Comparison of ENCODE assay signal across 8 mouse cellular contexts in genomic region chr19:24958531-24958930, GRCm38 (mm10). TPM values are rescaled to one million over a fixed set of nuclear protein-coding genes. Genes with fewer than 3 reads are reported as not detected.
DNase-seq lines count a peak whose midpoint lies in the region; ATAC-seq and TF ChIP-seq lines count a peak whose summit lies in the region.
"Had no signal": no experiment of that assay in that cellular context is flagged by ENCODE, and none has a peak within 500 bp of the region (broad histone marks: within the 10 kb centered on the region; RNA-seq: fewer than 3 reads in every experiment).

No protein-coding gene starts in this region.

- 31% methylated on average over 3 of the region's 3 CpGs for WGBS in lung, embryonic 14.5 days
- WGBS in intestine, embryonic 15.5 days = 38% methylated on average over 3 of the region's 3 CpGs
- 42% methylated on average over 3 of the region's 3 CpGs for WGBS in forebrain, embryonic 10.5 days

- peaks cover 0 to 28% of the 10 kb centered on the region in 2 experiments; a peak in 2 of 4 replicates for H3K4me1 ChIP-seq in CH12.LX (ENCODE audit: control insufficient read depth in 1 of 2, insufficient read depth in 2 of 2)
- no peaks in the 10 kb centered on the region for H3K4me1 ChIP-seq in lung, embryonic 14.5 days (ENCODE audit: insufficient read depth)
- peaks cover 3% of the 10 kb centered on the region; the same call in 1 of the 2 replicates for H3K4me1 ChIP-seq in intestine, embryonic 15.5 days (replicated peaks)
- H3K4me1 ChIP-seq in forebrain, embryonic 10.5 days = peaks cover 12% of the 10 kb centered on the region

- peak; percentile 72 for DNase-seq in kidney, adult 9 months
- no peak for DNase-seq in kidney, adult 8-10 months
- DNase-seq in CH12.LX (ENCODE audit: extremely low read depth) = peak; percentile 73
- peak; percentile 91 for DNase-seq in NIH3T3 (ENCODE audit: low read depth)
- peak; percentile 91 for DNase-seq in lung, embryonic 14.5 days
- no peak for DNase-seq in forebrain, embryonic 10.5 days (ENCODE audit: extremely low spot score, low spot score)

- no peak overlapping the region for H3K9ac ChIP-seq in CH12.LX (ENCODE audit: insufficient read depth, low read depth)
- no peak overlapping the region for H3K9ac ChIP-seq in lung, embryonic 14.5 days
- no peak overlapping the region for H3K9ac ChIP-seq in intestine, embryonic 15.5 days

- no peaks in the 10 kb centered on the region for H3K9me3 ChIP-seq in CH12.LX (replicated peaks; ENCODE audit: low read length)
- H3K9me3 ChIP-seq in lung, embryonic 14.5 days (ENCODE audit: low read depth, low read length) = no peaks in the 10 kb centered on the region
- H3K9me3 ChIP-seq in intestine, embryonic 15.5 days = no peaks in the 10 kb centered on the region
- H3K9me3 ChIP-seq in forebrain, embryonic 10.5 days = no peaks in the 10 kb centered on the region

- no peaks in the 10 kb centered on the region for H3K27me3 ChIP-seq in CH12.LX (replicated peaks)
- no peaks in the 10 kb centered on the region for H3K27me3 ChIP-seq in lung, embryonic 14.5 days (ENCODE audit: insufficient read depth, low read length)
- no peaks in the 10 kb centered on the region for H3K27me3 ChIP-seq in intestine, embryonic 15.5 days (replicated peaks)
- no peaks in the 10 kb centered on the region for H3K27me3 ChIP-seq in forebrain, embryonic 10.5 days (ENCODE audit: poor library complexity, severe bottlenecking)

- H3K4me3 ChIP-seq in CH12.LX (replicated peaks in 1 of 3; ENCODE audit: low read depth in 2 of 3, low read length in 2 of 3, poor library complexity in 1 of 3) = no peak overlapping the region
- no peak overlapping the region for H3K4me3 ChIP-seq in lung, embryonic 14.5 days (ENCODE audit: low read depth, low read length)
- H3K4me3 ChIP-seq in intestine, embryonic 15.5 days (replicated peaks) = no peak overlapping the region
- H3K4me3 ChIP-seq in forebrain, embryonic 10.5 days = no peak overlapping the region
- H3K4me3 ChIP-seq: erythroblast, embryonic 14.5 days had no signal

- in situ Hi-C loops in CH12.LX (cut with MboI; ENCODE audit: low pct_ligation_motif_present, low pct_unique_long_range_greater_than_20kb, low sequenced_read_pairs) = loop anchor here (10.0 kb wide), 1 partner anchor 376 kb away; no protein-coding TSS in a partner anchor

- no peak for ATAC-seq in lung, embryonic 14.5 days (ENCODE audit: insufficient read depth)
- ATAC-seq in intestine, embryonic 15.5 days = no peak

- TF ChIP-seq POLR2A in CH12.LX (IDR thresholded peaks at IDR 0.05; ENCODE audit: low read depth, low read length) = no peak

- dilution Hi-C loops in CH12.LX (cut with MboI; ENCODE audit: extremely low pct_ligation_motif_present, extremely low pct_unique_long_range_greater_than_20kb, low sequenced_read_pairs) = no loop called here

- H3K27ac ChIP-seq in CH12.LX (ENCODE audit: insufficient read depth, low read depth) = no peak overlapping the region
- H3K27ac ChIP-seq in lung, embryonic 14.5 days (ENCODE audit: low read depth) = no peak overlapping the region
- no peak overlapping the region for H3K27ac ChIP-seq in intestine, embryonic 15.5 days
- no peak overlapping the region for H3K27ac ChIP-seq in forebrain, embryonic 10.5 days

- H3K79me2 ChIP-seq in CH12.LX (replicated peaks; ENCODE audit: control insufficient read depth, extremely low read depth, insufficient read depth, poor library complexity, severe bottlenecking) = peaks cover 12% of the 10 kb centered on the region; the same call in 1 of the 2 replicates

- peak; percentile 92 for TF ChIP-seq RAD21 in CH12.LX (IDR thresholded peaks at IDR 0.05; ENCODE audit: low read depth, low read length)

- no peak overlapping the region for H3K4me2 ChIP-seq in CH12.LX (ENCODE audit: insufficient read depth, low read depth, poor library complexity, severe bottlenecking)
- H3K4me2 ChIP-seq in lung, embryonic 14.5 days = no peak overlapping the region
- H3K4me2 ChIP-seq in intestine, embryonic 15.5 days (replicated peaks) = no peak overlapping the region

- peak in 1 of 2 experiments; percentile 82; a peak in 3 of 4 replicates for TF ChIP-seq CTCF in CH12.LX (conservative IDR thresholded peaks at IDR 0.05 in 1 of 2, IDR thresholded peaks at IDR 0.05 in 1 of 2; ENCODE audit: low read depth in 2 of 2, low read length in 2 of 2)
- peak; percentile 66 for TF ChIP-seq CTCF in lung, embryonic 14.5 days (IDR thresholded peaks at IDR 0.05; ENCODE audit: low read depth)

- TF ChIP-seq EP300 in CH12.LX (IDR thresholded peaks at IDR 0.05; ENCODE audit: low read length) = no peak

- H3K36me3 ChIP-seq in CH12.LX (replicated peaks in 1 of 2; ENCODE audit: control insufficient read depth in 1 of 2, insufficient read depth in 1 of 2, low read length in 1 of 2) = peaks cover 11 to 23% of the 10 kb centered on the region in 2 experiments
- peaks cover 17% of the 10 kb centered on the region for H3K36me3 ChIP-seq in lung, embryonic 14.5 days (ENCODE audit: insufficient read depth)
- H3K36me3 ChIP-seq in intestine, embryonic 15.5 days = peaks cover 4% of the 10 kb centered on the region; the same call in 1 of the 2 replicates
- H3K36me3 ChIP-seq in forebrain, embryonic 10.5 days (replicated peaks) = peaks cover 39% of the 10 kb centered on the region

TF ChIP-seq in CH12.LX, 34 proteins besides CTCF, POLR2A, EP300 and RAD21:
- TF ChIP-seq CHD1 (IDR thresholded peaks at IDR 0.05; ENCODE audit: low read depth, low read length) (no peak), SMC3 (IDR thresholded peaks at IDR 0.05; ENCODE audit: low read depth, low read length) (peak; percentile 79), POLR2AphosphoS2 (IDR thresholded peaks at IDR 0.05; ENCODE audit: low read depth, low read length) (no peak), MEF2A (IDR thresholded peaks at IDR 0.05; ENCODE audit: borderline replicate concordance, low read depth, low read length) (no peak), MYC (IDR thresholded peaks at IDR 0.05; ENCODE audit: low read depth, low read length) (no peak), MAFK (IDR thresholded peaks at IDR 0.05; ENCODE audit: insufficient replicate concordance, low read length) (no peak), ETS1 (conservative IDR thresholded peaks at IDR 0.05; ENCODE audit: low read depth, low read length) (no peak), USF1 (IDR thresholded peaks at IDR 0.05; ENCODE audit: low read depth, low read length) (no peak), ZC3H11A (IDR thresholded peaks at IDR 0.05; ENCODE audit: low read depth, low read length) (peak; percentile 65), ZNF384 (IDR thresholded peaks at IDR 0.05; ENCODE audit: low read depth, low read length) (0 out of 2 replicates have a peak, but pooled peaks have one; percentile 14)
TF ChIP-seq in CH12.LX: peak in this region for 3.

RNA-seq across cellular contexts. Expression of gene Cbwd1, which starts 2.9 kb away (rescaled TPM):
- total RNA-seq in CH12.LX (2012; rRNA removed) (21.6 and 27.2 TPM in 2 replicates), CH12.LX (2014; rRNA removed) (50.9 and 59.5 TPM in 2 replicates)
- 26.3 and 29.5 TPM in 2 replicates for polyA plus RNA-seq in CH12.LX (2012; ENCODE audit: insufficient read length, low read depth)
- polyA plus RNA-seq in lung, embryonic 14.5 days (2014; fragmentation: Nextera tagmentation; extraction: Ambion mirVana) = 20.0 and 21.5 TPM in 2 replicates
- 16.2 and 18.8 TPM in 2 replicates for polyA plus RNA-seq in intestine, embryonic 15.5 days (2015; fragmentation: Nextera tagmentation; extraction: Ambion mirVana)
- 22.1 and 22.3 TPM in 2 replicates for polyA plus RNA-seq in forebrain, embryonic 10.5 days (2016; fragmentation: Nextera tagmentation; extraction: Ambion mirVana)

RNA-seq across cellular contexts. Expression of gene Dock8, which starts 40.8 kb away (rescaled TPM):
- total RNA-seq in CH12.LX (2012; rRNA removed) = 22.4 and 26.4 TPM in 2 replicates
- total RNA-seq in CH12.LX (2014; rRNA removed) = 9.8 and 13.6 TPM in 2 replicates
- 33.9 and 37.5 TPM in 2 replicates for polyA plus RNA-seq in CH12.LX (2012; ENCODE audit: insufficient read length, low read depth)
- 3.4 and 4.4 TPM in 2 replicates for polyA plus RNA-seq in lung, embryonic 14.5 days (2014; fragmentation: Nextera tagmentation; extraction: Ambion mirVana)
- 5.0 TPM in 2 replicates for polyA plus RNA-seq in intestine, embryonic 15.5 days (2015; fragmentation: Nextera tagmentation; extraction: Ambion mirVana)
- 0.87 and 1.3 TPM in 2 replicates for polyA plus RNA-seq in forebrain, embryonic 10.5 days (2016; fragmentation: Nextera tagmentation; extraction: Ambion mirVana)

RNA-seq across cellular contexts. Expression of gene Foxd4, which starts 57.5 kb away (rescaled TPM):
- total RNA-seq in CH12.LX (2012; rRNA removed) = not detected in 2 replicates
- not detected in 2 replicates for total RNA-seq in CH12.LX (2014; rRNA removed)
- polyA plus RNA-seq in CH12.LX (2012; ENCODE audit: insufficient read length, low read depth) = not detected in 2 replicates
- polyA plus RNA-seq in lung, embryonic 14.5 days (2014; fragmentation: Nextera tagmentation; extraction: Ambion mirVana) = not detected in 2 replicates
- not detected in 2 replicates for polyA plus RNA-seq in intestine, embryonic 15.5 days (2015; fragmentation: Nextera tagmentation; extraction: Ambion mirVana)
- not detected in 2 replicates for polyA plus RNA-seq in forebrain, embryonic 10.5 days (2016; fragmentation: Nextera tagmentation; extraction: Ambion mirVana)
- polyA plus RNA-seq: erythroblast, embryonic 14.5 days had no signal

Comparison
In these comparisons a context has a peak if more than half of its experiments do, and no peak if none do; other contexts are left out.
1. DNase-seq: peak in kidney, adult 9 months (single experiment), CH12.LX (single experiment), NIH3T3 (single experiment) and lung, embryonic 14.5 days (single experiment); none in kidney, adult 8-10 months (0 of 2) and forebrain, embryonic 10.5 days (single experiment).